Mouse (Mus musculus): ENCODE results near the gene Fam166a. TPM values are rescaled to one million over a fixed set of nuclear protein-coding genes. Genes with fewer than 3 reads are reported as not detected.

Gene Fam166a
- polyA plus RNA-seq, 1 experiment = 1.8 TPM

DNA sequence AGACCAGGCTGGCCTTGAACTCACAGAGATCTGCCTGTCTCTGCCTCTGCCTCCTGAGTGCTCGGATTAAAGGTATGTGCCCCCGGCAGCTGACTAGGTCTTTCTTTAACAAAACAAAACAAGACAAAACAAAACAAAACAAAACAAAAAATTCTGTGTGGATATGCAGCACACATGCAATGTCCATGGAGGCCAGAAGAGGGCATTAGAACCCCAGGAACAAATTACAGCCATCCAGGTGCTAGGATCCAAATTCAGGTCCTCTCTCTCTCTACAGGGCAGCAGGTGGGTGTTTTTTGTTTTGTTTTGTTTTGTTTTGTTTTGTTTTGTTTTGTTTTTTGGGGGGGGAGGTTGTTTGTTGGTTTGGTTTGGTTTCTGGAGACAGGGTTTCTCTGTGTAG lies 40.3 kb downstream of the Fam166a start:
- TF ChIP-seq CTCF (IDR thresholded peaks at IDR 0.05; ENCODE audit: low read depth, low read length) (peak; percentile 23), POLR2A (IDR thresholded peaks at IDR 0.05; ENCODE audit: insufficient read depth, low read length) (no peak), EP300 (IDR thresholded peaks at IDR 0.05; ENCODE audit: insufficient read depth, low read depth, low read length) (no peak)
- no peaks in the 10 kb centered on the region for H3K27me3 ChIP-seq (ENCODE audit: control insufficient read depth, insufficient read depth, low read length, poor library complexity, severe bottlenecking)
- H3K36me3 ChIP-seq (ENCODE audit: control insufficient read depth, insufficient read depth, low read length, poor library complexity, severe bottlenecking) = no peaks in the 10 kb centered on the region
- peaks cover under 1% of the 10 kb centered on the region for H3K4me1 ChIP-seq (ENCODE audit: control insufficient read depth, insufficient read depth, low read length)
- no peak overlapping the region for H3K9ac ChIP-seq (ENCODE audit: low read depth, poor library complexity, severe bottlenecking)
- no peak overlapping the region for H3K27ac ChIP-seq (ENCODE audit: insufficient read depth, low read length)
- H3K4me3 ChIP-seq (ENCODE audit: low read depth, low read length) = no peak overlapping the region
- H3K9me3 ChIP-seq (replicated peaks; ENCODE audit: control insufficient read depth, insufficient read depth, low read length, poor library complexity, severe bottlenecking) = no peaks in the 10 kb centered on the region

DNA sequence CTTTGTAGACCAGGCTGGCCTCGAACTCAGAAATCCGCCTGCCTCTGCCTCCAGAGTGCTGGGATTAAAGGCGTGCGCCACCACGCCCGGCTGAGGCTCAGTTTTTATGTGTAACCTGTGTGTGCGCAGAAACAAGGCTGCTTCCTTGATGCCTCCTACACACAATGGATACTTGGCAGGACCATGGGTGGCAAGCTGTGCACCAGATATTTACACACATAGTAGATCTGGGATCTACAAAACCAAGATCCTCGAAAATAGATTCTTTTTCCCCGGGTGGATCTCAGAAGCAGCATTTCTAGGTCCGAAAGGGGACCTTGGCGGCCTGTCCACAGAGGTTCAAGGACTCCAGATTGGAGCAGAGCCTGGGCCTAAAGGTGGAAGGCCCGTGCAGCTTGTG lies 43.3 kb downstream of the Fam166a start:
- Histone ChIP-seq H3K4me3 (ENCODE audit: low read depth, low read length) (peak overlapping the region; percentile 84), H3K9me3 (replicated peaks; ENCODE audit: control insufficient read depth, insufficient read depth, low read length, poor library complexity, severe bottlenecking) (no peaks in the 10 kb centered on the region), H3K9ac (ENCODE audit: low read depth, poor library complexity, severe bottlenecking) (peak overlapping the region; percentile 65), H3K36me3 (ENCODE audit: control insufficient read depth, insufficient read depth, low read length, poor library complexity, severe bottlenecking) (no peaks in the 10 kb centered on the region), H3K27me3 (ENCODE audit: control insufficient read depth, insufficient read depth, low read length, poor library complexity, severe bottlenecking) (no peaks in the 10 kb centered on the region), H3K4me1 (ENCODE audit: control insufficient read depth, insufficient read depth, low read length) (peaks cover 5% of the 10 kb centered on the region), H3K27ac (ENCODE audit: insufficient read depth, low read length) (peak overlapping the region; percentile 78)
- no peak for TF ChIP-seq EP300 (IDR thresholded peaks at IDR 0.05; ENCODE audit: insufficient read depth, low read depth, low read length)
- TF ChIP-seq POLR2A (IDR thresholded peaks at IDR 0.05; ENCODE audit: insufficient read depth, low read length) = no peak
- no peak for TF ChIP-seq CTCF (IDR thresholded peaks at IDR 0.05; ENCODE audit: low read depth, low read length)

DNA sequence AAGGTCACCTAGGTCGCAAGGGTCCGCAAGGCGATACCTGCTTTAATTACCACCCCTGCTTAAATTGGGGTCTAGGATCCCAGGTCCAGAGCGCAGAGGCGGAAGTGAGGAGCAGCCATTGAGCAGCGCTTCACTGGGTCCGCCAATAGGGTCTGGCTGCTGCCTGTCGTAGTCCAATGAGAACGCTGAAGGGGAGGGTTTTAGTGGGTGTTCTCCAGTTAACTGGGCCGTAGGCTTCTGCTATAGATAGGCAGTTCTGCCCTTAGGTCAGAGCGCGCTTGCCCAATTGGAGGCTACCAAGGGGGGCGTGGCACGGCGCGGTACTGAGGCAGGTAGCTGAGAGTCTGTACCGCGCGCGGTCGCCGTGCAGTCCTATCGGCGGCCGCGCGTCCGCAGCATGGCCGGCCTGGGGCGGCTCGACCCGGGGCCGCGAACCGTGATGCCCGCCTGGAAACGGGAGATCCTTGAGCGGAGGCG lies 43.8 kb downstream of the Fam166a start, which contains the start of gene Tprn:
Tprn (plus strand) TSS at position 328 of the 477 bp plus-strand sequence.
- TF ChIP-seq CTCF (IDR thresholded peaks at IDR 0.05; ENCODE audit: low read depth, low read length) = no peak
- no peak for TF ChIP-seq POLR2A (IDR thresholded peaks at IDR 0.05; ENCODE audit: insufficient read depth, low read length)
- TF ChIP-seq EP300 (IDR thresholded peaks at IDR 0.05; ENCODE audit: insufficient read depth, low read depth, low read length) = no peak
- Histone ChIP-seq H3K4me1 (ENCODE audit: control insufficient read depth, insufficient read depth, low read length) (peaks cover 5% of the 10 kb centered on the region), H3K27me3 (ENCODE audit: control insufficient read depth, insufficient read depth, low read length, poor library complexity, severe bottlenecking) (no peaks in the 10 kb centered on the region), H3K9me3 (replicated peaks; ENCODE audit: control insufficient read depth, insufficient read depth, low read length, poor library complexity, severe bottlenecking) (no peaks in the 10 kb centered on the region), H3K9ac (ENCODE audit: low read depth, poor library complexity, severe bottlenecking) (peak within 1 kb of the TSS; percentile 77), H3K36me3 (ENCODE audit: control insufficient read depth, insufficient read depth, low read length, poor library complexity, severe bottlenecking) (no peaks in the 10 kb centered on the region), H3K4me3 (ENCODE audit: low read depth, low read length) (peak within 1 kb of the TSS; percentile 84), H3K27ac (ENCODE audit: insufficient read depth, low read length) (peak within 1 kb of the TSS; percentile 78)

DNA sequence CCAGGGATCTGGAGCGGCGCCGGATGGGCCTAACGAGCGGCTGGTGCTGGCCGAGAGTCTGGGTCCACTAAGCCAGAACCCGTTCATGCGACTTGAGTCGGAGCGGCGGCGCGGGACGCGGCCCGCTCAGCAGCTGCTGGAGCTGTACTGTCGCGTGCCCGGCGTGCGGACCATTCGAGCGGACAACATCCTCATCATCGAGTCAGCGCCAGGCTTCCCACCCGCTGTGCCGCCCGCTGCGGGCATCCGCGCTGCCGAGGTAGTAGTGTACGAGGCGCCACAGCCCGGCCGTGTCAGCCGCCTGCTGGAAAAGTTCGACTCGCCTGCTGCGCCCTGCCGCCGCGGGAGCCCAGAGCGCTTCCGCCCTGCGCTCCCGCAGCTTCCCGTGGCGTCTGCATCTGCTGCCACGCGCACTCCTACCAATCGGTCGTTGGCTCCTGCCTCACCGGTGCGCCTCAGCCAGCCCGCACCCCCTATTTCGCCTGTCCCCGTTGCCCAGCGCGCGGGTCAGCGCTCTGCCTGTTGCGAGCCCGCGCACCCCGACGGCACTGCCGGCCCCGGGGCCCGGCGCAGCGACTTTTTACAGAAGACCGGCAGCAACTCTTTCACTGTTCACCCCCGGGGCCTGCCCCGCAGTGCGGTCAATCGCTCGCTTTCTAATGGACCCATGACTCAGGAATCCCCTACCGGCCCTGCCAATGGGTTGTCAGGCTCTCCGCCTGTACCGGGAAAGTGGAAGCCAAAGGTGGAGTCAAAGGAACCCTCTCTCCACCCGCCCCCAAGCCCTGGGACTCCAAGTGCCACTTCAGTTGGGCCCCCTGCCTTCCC lies 44.5 kb downstream of the Fam166a start:
- peak overlapping the region; percentile 77 for H3K9ac ChIP-seq (ENCODE audit: low read depth, poor library complexity, severe bottlenecking)
- H3K4me1 ChIP-seq (ENCODE audit: control insufficient read depth, insufficient read depth, low read length) = peaks cover 5% of the 10 kb centered on the region
- no peak overlapping the region for H3K27ac ChIP-seq (ENCODE audit: insufficient read depth, low read length)
- peak overlapping the region; percentile 78 for H3K4me3 ChIP-seq (ENCODE audit: low read depth, low read length)
- TF ChIP-seq CTCF (IDR thresholded peaks at IDR 0.05; ENCODE audit: low read depth, low read length) (no peak), EP300 (IDR thresholded peaks at IDR 0.05; ENCODE audit: insufficient read depth, low read depth, low read length) (no peak), POLR2A (IDR thresholded peaks at IDR 0.05; ENCODE audit: insufficient read depth, low read length) (no peak)
- H3K9me3 ChIP-seq (replicated peaks; ENCODE audit: control insufficient read depth, insufficient read depth, low read length, poor library complexity, severe bottlenecking) = no peaks in the 10 kb centered on the region
- H3K36me3 ChIP-seq (ENCODE audit: control insufficient read depth, insufficient read depth, low read length, poor library complexity, severe bottlenecking) = no peaks in the 10 kb centered on the region
- H3K27me3 ChIP-seq (ENCODE audit: control insufficient read depth, insufficient read depth, low read length, poor library complexity, severe bottlenecking) = no peaks in the 10 kb centered on the region

DNA sequence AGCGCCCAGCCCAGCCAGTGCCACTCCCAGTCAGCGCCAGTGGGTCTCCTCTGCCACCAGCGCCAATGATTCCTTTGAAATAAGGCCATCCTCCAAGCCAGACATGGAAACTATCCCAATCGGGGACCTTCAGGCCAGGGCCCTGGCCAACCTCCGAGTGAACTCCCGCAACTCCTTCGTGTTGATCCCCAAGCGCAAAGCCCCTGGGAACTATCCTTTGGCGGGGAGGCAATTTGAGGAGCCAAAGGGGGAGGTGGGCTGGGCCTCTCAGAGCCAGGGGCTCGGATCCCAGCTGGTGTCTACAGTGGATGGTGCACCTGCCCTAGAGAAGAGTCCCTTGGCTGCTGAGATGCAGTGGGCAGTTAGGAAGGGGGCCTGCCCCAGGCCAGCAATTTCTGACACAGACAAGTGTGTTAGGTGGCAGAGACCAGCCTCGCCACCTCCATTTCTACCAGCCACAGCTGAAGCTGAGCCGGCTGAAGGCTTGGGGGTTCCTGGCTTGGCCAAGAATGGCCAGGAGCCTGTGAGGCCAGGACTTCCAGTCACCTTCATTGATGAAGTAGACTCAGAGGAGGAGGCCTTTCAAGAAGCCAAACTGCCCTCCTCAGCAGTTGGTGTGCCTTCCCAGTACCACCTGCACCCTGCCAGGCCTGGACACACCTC lies 45.2 kb downstream of the Fam166a start:
- Histone ChIP-seq H3K4me3 (ENCODE audit: low read depth, low read length) (peak overlapping the region; percentile 78), H3K9ac (ENCODE audit: low read depth, poor library complexity, severe bottlenecking) (peak overlapping the region; percentile 77), H3K4me1 (ENCODE audit: control insufficient read depth, insufficient read depth, low read length) (peaks cover 5% of the 10 kb centered on the region), H3K27me3 (ENCODE audit: control insufficient read depth, insufficient read depth, low read length, poor library complexity, severe bottlenecking) (no peaks in the 10 kb centered on the region), H3K27ac (ENCODE audit: insufficient read depth, low read length) (no peak overlapping the region), H3K36me3 (ENCODE audit: control insufficient read depth, insufficient read depth, low read length, poor library complexity, severe bottlenecking) (no peaks in the 10 kb centered on the region), H3K9me3 (replicated peaks; ENCODE audit: control insufficient read depth, insufficient read depth, low read length, poor library complexity, severe bottlenecking) (no peaks in the 10 kb centered on the region)
- TF ChIP-seq POLR2A (IDR thresholded peaks at IDR 0.05; ENCODE audit: insufficient read depth, low read length) (no peak), EP300 (IDR thresholded peaks at IDR 0.05; ENCODE audit: insufficient read depth, low read depth, low read length) (no peak), CTCF (IDR thresholded peaks at IDR 0.05; ENCODE audit: low read depth, low read length) (no peak)
